Mouse (Mus musculus): ENCODE measurements around the gene Ntm.

GRCm38 (mm10) chr9:29387136-29387535, 575.8 kb downstream of the Ntm start:
- TF ChIP-seq CTCF (IDR thresholded peaks at IDR 0.05; ENCODE audit: control insufficient read depth, insufficient read depth, low read length): no peak
- no peak for TF ChIP-seq POLR2A (IDR thresholded peaks at IDR 0.05; ENCODE audit: borderline replicate concordance, control insufficient read depth, low read depth, low read length)

Data from bone marrow, adult 2 months (tissue).